ENCODE assay signal across 16 mouse cellular contexts in genomic region chr8:56439417-56439816, GRCm38 (mm10).
DNase-seq lines count a peak whose midpoint lies in the region; ATAC-seq and TF ChIP-seq lines count a peak whose summit lies in the region.
"Had no signal": no experiment of that assay in that cellular context is flagged by ENCODE, and none has a peak within 500 bp of the region (broad histone marks: within the 10 kb centered on the region; RNA-seq: fewer than 3 reads in every experiment).

No protein-coding gene starts in this region.

- in situ Hi-C loops in Patski (cut with MboI; ENCODE audit: low pct_unique_long_range_greater_than_20kb) = no loop called here

- 52% methylated on average over 1 of the region's 1 CpGs for WGBS in lung, adult 2 months

- intact Hi-C loops in gastrocnemius, postnatal 14 days (cut with DNase I; ENCODE audit: low total_unique reads) = no loop called here

- ATAC-seq in Patski = peak; percentile 51
- ATAC-seq in monocyte, adult 5-6 weeks (replicated peaks; ENCODE audit: insufficient number of reproducible peaks, low FRiP score, low TSS enrichment, poor library complexity, severe bottlenecking) = peak; percentile 95

- peak; percentile 5 to 43 for DNase-seq in lung, adult 18-20 months
- no peak for DNase-seq in lung, adult 2 months
- DNase-seq in Patski (ENCODE audit: low read depth, low spot score) = peak; percentile 7
- DNase-seq in fat pad, adult 2 months (ENCODE audit: extremely low read depth, low read depth, low spot score) = peak; percentile 79
- DNase-seq in spleen, adult 12 weeks (ENCODE audit: low spot score) = no peak
- DNase-seq in gastrocnemius, postnatal 14 days = no peak
- DNase-seq: cerebellum, adult 8-10 months; embryo, embryonic 11 days; heart, postnatal 10 days; kidney, adult 11 months; kidney, postnatal 14 days; liver, embryonic 13.5 days; retina, postnatal 1 day had no signal

- POLR2A ChIA-PET in Patski (lab: Charles Lee) = no interaction called here

- no peak overlapping the region for H3K4me3 ChIP-seq in lung, adult 2 months (replicated peaks; ENCODE audit: extremely low read depth, low read depth, low read length)
- H3K4me3 ChIP-seq: erythroblast, embryonic 14.5 days; hindbrain, embryonic 15.5 days; liver, embryonic 13.5 days had no signal

- CTCF ChIA-PET in Patski (lab: Charles Lee) = no interaction called here

- no peaks in the 10 kb centered on the region for H3K4me1 ChIP-seq in lung, adult 2 months (ENCODE audit: control insufficient read depth, insufficient read depth, low read length)
- H3K4me1 ChIP-seq: hindbrain, embryonic 15.5 days; liver, embryonic 13.5 days had no signal

- no peaks in the 10 kb centered on the region for H3K27me3 ChIP-seq in Patski
- H3K27me3 ChIP-seq: hindbrain, embryonic 15.5 days; liver, embryonic 13.5 days had no signal

- no peak for TF ChIP-seq CTCF in lung, adult 2 months (IDR thresholded peaks at IDR 0.05; ENCODE audit: insufficient read depth, low read length)
- no peak for TF ChIP-seq CTCF in Patski (IDR thresholded peaks at IDR 0.05)

- no peak for TF ChIP-seq POLR2A in lung, adult 2 months (IDR thresholded peaks at IDR 0.05; ENCODE audit: borderline replicate concordance, extremely low read depth, low read depth, low read length)

Comparison
In these comparisons a context has a peak if more than half of its experiments do, and no peak if none do; other contexts are left out.
1. DNase-seq: peak in lung, adult 18-20 months (2 of 2), Patski (single experiment) and fat pad, adult 2 months (single experiment); none in lung, adult 2 months (single experiment), spleen, adult 12 weeks (single experiment) and gastrocnemius, postnatal 14 days (single experiment).